Mouse (Mus musculus) forebrain, embryonic 15.5 days (tissue): ENCODE results near the gene Olfr603. TPM values are rescaled to one million over a fixed set of nuclear protein-coding genes. Genes with fewer than 3 reads are reported as not detected.
"Not testable (repeated sequence)": the region's sequence is repeated elsewhere in the genome, so short reads cannot be mapped to it uniquely, and the experiment has no call there.

Experiments used
- ATAC-seq: fragments of 200-750 bp; cut with Nextera tagmentation; replicated peaks from 2 replicates; pipeline ENCODE4 v1.8.0; 2017; ENCODE audit warnings: mild to moderate bottlenecking, moderate TSS enrichment, moderate library complexity
- H3K27ac ChIP-seq: fragments of 300-500 bp; sonication (generic); replicated peaks from 2 replicates; pipeline ENCODE4 v1.5.1; 2015; ENCODE audit warnings: mild to moderate bottlenecking, inconsistent platforms
- H3K27me3 ChIP-seq: fragments of 300-500 bp; sonication (generic); 2 replicates; pipeline ENCODE4 v1.6.1; 2015; ENCODE audit warnings: inconsistent platforms
- H3K36me3 ChIP-seq: fragments of 300-500 bp; sonication (generic); 2 replicates; pipeline ENCODE4 v1.6.1; 2015; ENCODE audit warnings: mild to moderate bottlenecking, inconsistent platforms
- H3K4me1 ChIP-seq: fragments of 300-500 bp; sonication (generic); 2 replicates; pipeline ENCODE4 v1.6.1; 2015; ENCODE audit warnings: inconsistent platforms
- H3K4me2 ChIP-seq: fragments of 300-500 bp; sonication (generic); replicated peaks from 2 replicates; pipeline ENCODE4 v1.6.1; 2015; ENCODE audit warnings: mild to moderate bottlenecking, inconsistent platforms
- H3K4me3 ChIP-seq: fragments of 300-500 bp; sonication (generic); 2 replicates; pipeline ENCODE4 v1.5.1; 2015; ENCODE audit warnings: mild to moderate bottlenecking, inconsistent platforms
- H3K9ac ChIP-seq: fragments of 300-500 bp; sonication (generic); replicated peaks from 2 replicates; pipeline ENCODE4 v1.6.1; 2015; ENCODE audit warnings: mild to moderate bottlenecking, inconsistent platforms
- H3K9me3 ChIP-seq: fragments of 300-500 bp; sonication (generic); 2 replicates; pipeline ENCODE4 v1.6.1; 2016; ENCODE audit warnings: inconsistent platforms
- WGBS: fragments of 180-500 bp; shearing (Covaris S2); methylation state at CpG from one replicate; pipeline ENCODE4 v1.1.7; 2015; ENCODE audit warnings: mixed read lengths; 5-methylcytosine and 5-hydroxymethylcytosine counted together
- microRNA-seq: library from miRNA; unstranded; fragments of <30 nt; microRNA quantifications from one replicate; pipeline ENCODE4, GENCODE M21; 2016
- polyA plus RNA-seq: library from polyadenylated mRNA; unstranded; fragments of >200 nt; fragmentation: Nextera tagmentation; extraction: Ambion mirVana; gene quantifications from 2 replicates; pipeline ENCODE4 v1.2.1, GENCODE M21; 2015

Olfr603 gene
- polyA plus RNA-seq, result not detected in 2 replicates

DNA sequence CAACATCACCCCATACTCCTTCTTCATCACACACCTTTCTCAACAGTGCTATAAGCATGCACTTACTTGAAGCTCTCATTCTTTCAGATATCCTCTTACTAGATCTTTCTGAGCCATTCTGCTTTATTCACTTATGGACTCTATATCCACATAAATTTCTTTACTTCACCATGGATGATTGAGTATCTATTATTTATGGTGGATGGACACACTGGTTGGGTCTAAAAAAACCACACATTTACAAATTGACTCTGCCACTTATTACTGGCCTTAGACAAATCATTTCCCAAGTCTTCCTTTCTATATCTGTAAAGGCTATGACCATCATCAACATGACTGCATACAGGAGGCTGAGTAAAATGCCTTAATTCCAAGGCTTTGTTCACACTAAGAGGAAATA lies at the start of gene Olfr603:
TSS of gene Olfr603 (minus strand) at position 101 of the 400 bp plus-strand sequence.
- ATAC-seq, result no peak

DNA sequence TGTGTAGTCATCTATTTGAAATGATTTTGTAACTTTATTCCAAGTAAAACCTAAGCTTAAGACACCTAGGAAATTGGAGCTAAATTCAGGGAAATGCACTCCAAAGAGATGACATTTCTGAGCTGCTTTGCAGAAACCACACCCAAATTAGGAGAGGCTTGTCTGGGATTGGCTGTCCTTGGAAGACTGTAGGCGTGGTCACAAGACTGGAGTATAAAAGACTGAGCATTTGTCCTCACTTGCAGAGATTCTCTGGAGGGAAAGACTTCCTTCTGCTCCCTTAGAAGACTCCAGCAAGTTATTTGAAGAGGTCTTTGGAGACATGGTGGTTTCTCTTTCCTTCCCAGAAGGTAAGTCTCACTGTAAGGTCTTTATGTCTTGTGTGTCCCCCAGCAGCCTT lies 28.8 kb upstream of the Olfr603 start, which contains the start of gene Usp17lc:
TSS of gene Usp17lc (plus strand) at position 301 of the 400 bp plus-strand sequence.
- H3K4me1 ChIP-seq, H3K36me3 ChIP-seq, H3K9me3 ChIP-seq, H3K9ac ChIP-seq, ATAC-seq, H3K27me3 ChIP-seq, H3K4me2 ChIP-seq, H3K27ac ChIP-seq, H3K4me3 ChIP-seq: not testable (repeated sequence)
- WGBS, result 57% methylated on average over 1 of the region's 1 CpGs

More for the DNA sequence above, at the start of gene Olfr603:
- Histone ChIP-seq H3K4me3 (no peak within 1 kb of the TSS), H3K27ac (no peak within 1 kb of the TSS), H3K9me3 (no peaks in the 10 kb centered on the region), H3K36me3 (no peaks in the 10 kb centered on the region), H3K4me1 (no peaks in the 10 kb centered on the region), H3K4me2 (no peak within 1 kb of the TSS), H3K27me3 (no peaks in the 10 kb centered on the region), H3K9ac (no peak within 1 kb of the TSS)

DNA sequence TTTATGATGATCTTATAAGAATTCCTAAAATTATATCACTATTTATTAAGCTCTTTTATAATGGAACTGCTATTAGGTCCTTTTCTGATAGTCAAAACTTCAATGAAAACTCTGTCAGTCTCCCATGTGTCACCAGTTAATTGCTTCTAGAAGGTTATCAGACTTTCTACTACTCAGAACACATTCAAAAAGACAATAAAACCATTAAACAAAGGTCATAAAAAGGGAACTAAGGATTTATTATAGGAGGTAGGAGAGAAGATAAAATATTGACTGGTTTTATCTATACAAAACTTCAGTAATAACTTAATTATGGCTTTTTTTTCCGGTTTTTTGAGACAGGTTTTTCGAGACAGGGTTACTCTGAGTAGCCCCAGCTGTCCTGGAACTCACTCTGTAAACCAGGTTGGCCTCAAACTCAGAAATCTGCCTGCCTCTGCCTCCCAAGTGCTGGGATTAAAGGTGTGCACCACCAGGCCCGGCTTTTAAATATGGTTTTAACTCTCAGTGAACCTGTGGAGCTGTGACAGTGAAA lies 20.6 kb upstream of the Olfr603 start:
- not testable (repeated sequence) for H3K27ac ChIP-seq, H3K9ac ChIP-seq, ATAC-seq, H3K27me3 ChIP-seq, H3K4me2 ChIP-seq, H3K9me3 ChIP-seq, H3K36me3 ChIP-seq, H3K4me3 ChIP-seq, H3K4me1 ChIP-seq
- WGBS, result 70% methylated on average over 3 of the region's 3 CpGs

DNA sequence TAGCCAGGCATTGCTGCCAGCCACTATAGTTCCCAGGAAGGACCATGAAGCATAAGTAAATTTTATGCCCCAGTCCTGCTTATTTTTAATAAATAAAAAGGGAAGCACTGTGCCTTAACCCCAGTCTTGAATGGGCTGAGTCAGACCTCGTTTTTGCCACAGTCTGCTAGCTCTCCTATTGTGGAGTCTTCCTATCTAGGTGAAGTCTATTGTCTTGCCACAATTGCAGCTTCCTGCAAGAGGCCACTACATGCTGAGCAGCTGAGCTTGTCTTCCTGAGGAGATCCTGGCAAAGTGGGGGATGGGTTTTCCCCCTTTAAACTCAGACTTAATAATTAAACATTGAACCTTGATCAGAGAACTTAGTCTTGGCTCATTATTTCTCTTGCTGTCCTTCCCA lies 13.0 kb upstream of the Olfr603 start:
- ATAC-seq, result no peak
- no peaks in the 10 kb centered on the region for H3K9me3 ChIP-seq
- H3K27ac ChIP-seq, result no peak overlapping the region
- no peak overlapping the region for H3K4me2 ChIP-seq
- no peak overlapping the region for H3K9ac ChIP-seq
- H3K4me1 ChIP-seq, result no peaks in the 10 kb centered on the region
- no peaks in the 10 kb centered on the region for H3K36me3 ChIP-seq
- H3K27me3 ChIP-seq, result no peaks in the 10 kb centered on the region
- WGBS, result 4% methylated on average over 1 of the region's 1 CpGs
- no peak overlapping the region for H3K4me3 ChIP-seq

DNA sequence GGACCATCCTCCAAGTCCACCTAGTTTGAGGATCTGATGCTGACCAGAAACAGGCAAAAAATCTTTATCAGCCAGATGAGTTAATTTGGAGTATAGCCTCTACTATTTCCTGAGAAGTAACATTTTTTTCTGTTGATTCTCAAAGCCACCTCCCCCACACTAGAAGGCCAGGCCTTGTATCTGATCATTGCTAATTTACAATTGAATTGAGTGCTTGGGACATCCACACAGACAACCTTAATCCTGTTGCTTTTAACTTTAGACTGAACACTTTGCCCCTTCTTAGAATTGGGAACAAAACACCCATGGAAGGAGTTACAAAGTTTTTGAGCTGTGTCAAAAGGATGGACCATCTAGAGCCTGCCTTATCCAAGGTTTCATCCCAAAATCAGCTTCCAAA lies 11.8 kb upstream of the Olfr603 start:
- H3K4me3 ChIP-seq, result no peak overlapping the region
- H3K27me3 ChIP-seq, result no peaks in the 10 kb centered on the region
- no peaks in the 10 kb centered on the region for H3K36me3 ChIP-seq
- no peak overlapping the region for H3K27ac ChIP-seq
- H3K9me3 ChIP-seq, result no peaks in the 10 kb centered on the region
- no peaks in the 10 kb centered on the region for H3K4me1 ChIP-seq
- ATAC-seq, result no peak
- no peak overlapping the region for H3K4me2 ChIP-seq
- H3K9ac ChIP-seq, result no peak overlapping the region

DNA sequence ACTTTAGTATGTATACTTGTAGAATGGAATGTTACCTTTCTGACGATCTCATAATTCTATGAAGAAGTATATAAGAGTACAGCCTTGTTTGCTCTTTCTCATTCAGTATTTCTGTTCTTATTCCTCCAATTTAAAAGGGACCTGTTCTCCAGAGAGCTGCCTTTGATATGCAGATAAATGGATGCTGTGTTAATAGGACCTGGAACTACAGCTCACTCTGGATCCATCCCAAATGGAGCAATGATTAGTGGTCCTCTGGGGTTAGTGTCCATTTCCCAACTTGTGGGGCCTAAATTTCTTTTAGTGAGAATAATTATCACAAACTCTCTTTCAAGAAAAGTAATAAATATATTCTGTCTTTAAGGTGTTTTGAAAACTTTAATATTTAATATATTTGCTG lies 23.4 kb downstream of the Olfr603 start, which contains the start of gene Olfr601:
TSS of gene Olfr601 (minus strand) at position 101 of the 400 bp plus-strand sequence.
- no peaks in the 10 kb centered on the region for H3K36me3 ChIP-seq
- no peaks in the 10 kb centered on the region for H3K27me3 ChIP-seq
- WGBS, result 87% methylated on average over 1 of the region's 1 CpGs
- ATAC-seq, result no peak
- H3K27ac ChIP-seq, result no peak within 1 kb of the TSS
- H3K4me1 ChIP-seq, result no peaks in the 10 kb centered on the region
- H3K9ac ChIP-seq, result no peak within 1 kb of the TSS
- H3K4me2 ChIP-seq, result no peak within 1 kb of the TSS
- no peaks in the 10 kb centered on the region for H3K9me3 ChIP-seq
- no peak within 1 kb of the TSS for H3K4me3 ChIP-seq

DNA sequence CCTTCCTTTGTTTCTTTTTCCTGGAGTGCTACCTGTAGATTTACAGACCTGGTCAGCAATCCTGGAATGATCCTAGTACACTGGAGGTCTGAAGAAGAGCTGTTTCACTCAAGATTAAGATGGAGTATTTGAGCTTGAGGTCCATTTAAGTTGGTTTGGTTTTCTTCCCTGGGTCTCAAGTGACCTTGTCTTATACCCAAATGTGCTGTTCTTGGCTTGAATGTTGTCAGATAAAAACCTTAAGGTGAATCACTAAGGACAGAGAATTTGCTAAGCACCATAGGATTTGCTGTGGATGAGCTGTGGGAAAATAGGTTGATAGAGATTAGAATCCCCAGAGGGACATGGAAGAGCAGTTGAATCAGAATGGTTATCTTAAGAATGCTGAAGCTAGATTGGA lies 36.4 kb downstream of the Olfr603 start, which contains the start of gene Olfr600:
TSS of gene Olfr600 (minus strand) at position 101 of the 400 bp plus-strand sequence.
- Histone ChIP-seq H3K4me1 (no peaks in the 10 kb centered on the region), H3K27ac (no peak within 1 kb of the TSS), H3K27me3 (no peaks in the 10 kb centered on the region), H3K36me3 (no peaks in the 10 kb centered on the region), H3K9me3 (no peaks in the 10 kb centered on the region), H3K9ac (no peak within 1 kb of the TSS), H3K4me3 (no peak within 1 kb of the TSS), H3K4me2 (no peak within 1 kb of the TSS)
- ATAC-seq, result no peak

DNA sequence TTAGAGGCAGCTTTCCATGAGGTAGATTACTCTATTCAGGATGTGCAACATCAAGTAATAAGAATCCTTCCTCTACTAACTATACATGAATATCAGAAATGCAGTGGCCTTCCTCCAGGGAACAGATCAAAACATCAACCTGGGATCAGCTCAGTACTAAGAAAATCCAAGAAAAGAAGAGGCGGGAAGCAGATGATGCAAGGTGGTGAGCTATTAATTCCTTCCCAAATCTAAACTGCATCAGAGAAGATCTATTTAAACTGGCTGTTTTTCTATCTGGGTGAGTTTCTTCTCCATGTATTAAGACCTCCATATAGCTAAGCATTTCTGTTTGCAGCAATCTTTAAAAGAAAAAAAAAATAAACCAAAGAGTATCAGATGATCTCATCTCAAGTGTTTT lies 50.4 kb downstream of the Olfr603 start, which contains the start of gene Olfr599:
TSS of gene Olfr599 (plus strand) at position 301 of the 400 bp plus-strand sequence.
- Histone ChIP-seq H3K4me3 (no peak within 1 kb of the TSS), H3K27me3 (no peaks in the 10 kb centered on the region), H3K9me3 (no peaks in the 10 kb centered on the region), H3K4me2 (no peak within 1 kb of the TSS), H3K9ac (no peak within 1 kb of the TSS), H3K27ac (no peak within 1 kb of the TSS), H3K4me1 (no peaks in the 10 kb centered on the region), H3K36me3 (no peaks in the 10 kb centered on the region)
- ATAC-seq, result no peak
- WGBS, result 85% methylated on average over 1 of the region's 1 CpGs

Small RNAs within 50 kb of the gene (microRNA-seq; reads per million reads assigned to microRNA genes)
- not detected for gene Gm25774

Other genes starting within 250 kb of the Olfr603 start
- gene Olfr588-ps1, start 245.3 kb downstream of the Olfr603 start, polyA plus RNA-seq, result not detected in 2 replicates
- gene Olfr589, start 229.8 kb downstream of the Olfr603 start, polyA plus RNA-seq, result not detected in 2 replicates
- gene Olfr591, start 207.8 kb downstream of the Olfr603 start, polyA plus RNA-seq, result not detected in 2 replicates
- gene Olfr592, start 201.4 kb downstream of the Olfr603 start, polyA plus RNA-seq, result not detected in 2 replicates
- not detected in 2 replicates for gene Olfr593, start 174.3 kb downstream of the Olfr603 start, polyA plus RNA-seq
- not detected in 2 replicates for gene Olfr594, start 169.2 kb downstream of the Olfr603 start, polyA plus RNA-seq
- not detected in 2 replicates for gene Usp17ld, start 133.7 kb downstream of the Olfr603 start, polyA plus RNA-seq
- gene Olfr596, start 80.5 kb downstream of the Olfr603 start, polyA plus RNA-seq, result not detected in 2 replicates
- gene Olfr597, start 69.9 kb downstream of the Olfr603 start, polyA plus RNA-seq, result not detected in 2 replicates
- not detected in 2 replicates for gene Olfr598, start 62.6 kb downstream of the Olfr603 start, polyA plus RNA-seq
- not detected in 2 replicates for gene Olfr599, start 50.3 kb downstream of the Olfr603 start, polyA plus RNA-seq
- not detected in 2 replicates for gene Olfr600, start 36.5 kb downstream of the Olfr603 start, polyA plus RNA-seq
- gene Olfr601, start 23.5 kb downstream of the Olfr603 start, polyA plus RNA-seq, result not detected in 2 replicates
- gene Usp17lc, start 28.9 kb upstream of the Olfr603 start, polyA plus RNA-seq, result not detected in 2 replicates
- not detected in 2 replicates for gene Olfr605, start 59.3 kb upstream of the Olfr603 start, polyA plus RNA-seq
- not detected in 2 replicates for gene Olfr606, start 62.9 kb upstream of the Olfr603 start, polyA plus RNA-seq
- gene Olfr607, start 78.0 kb upstream of the Olfr603 start, polyA plus RNA-seq, result not detected in 2 replicates
- not detected in 2 replicates for gene Olfr608, start 83.7 kb upstream of the Olfr603 start, polyA plus RNA-seq
- gene Olfr609, start 111.9 kb upstream of the Olfr603 start, polyA plus RNA-seq, result not detected in 2 replicates
- gene Olfr610, start 125.9 kb upstream of the Olfr603 start, polyA plus RNA-seq, result not detected in 2 replicates
- gene Olfr611, start 134.7 kb upstream of the Olfr603 start, polyA plus RNA-seq, result not detected in 2 replicates
- gene Olfr612, start 156.5 kb upstream of the Olfr603 start, polyA plus RNA-seq, result not detected in 2 replicates
- not detected in 2 replicates for gene Olfr613, start 161.9 kb upstream of the Olfr603 start, polyA plus RNA-seq
- not detected in 2 replicates for gene Olfr615, start 169.9 kb upstream of the Olfr603 start, polyA plus RNA-seq
- gene Olfr616, start 183.0 kb upstream of the Olfr603 start, polyA plus RNA-seq, result not detected in 2 replicates
- gene Olfr617, start 186.9 kb upstream of the Olfr603 start, polyA plus RNA-seq, result not detected in 2 replicates
- not detected in 2 replicates for gene Olfr618, start 203.9 kb upstream of the Olfr603 start, polyA plus RNA-seq
- gene Olfr619, start 214.4 kb upstream of the Olfr603 start, polyA plus RNA-seq, result not detected in 2 replicates
- gene Olfr620, start 226.4 kb upstream of the Olfr603 start, polyA plus RNA-seq, result not detected in 2 replicates